In the genomic region with DNA sequence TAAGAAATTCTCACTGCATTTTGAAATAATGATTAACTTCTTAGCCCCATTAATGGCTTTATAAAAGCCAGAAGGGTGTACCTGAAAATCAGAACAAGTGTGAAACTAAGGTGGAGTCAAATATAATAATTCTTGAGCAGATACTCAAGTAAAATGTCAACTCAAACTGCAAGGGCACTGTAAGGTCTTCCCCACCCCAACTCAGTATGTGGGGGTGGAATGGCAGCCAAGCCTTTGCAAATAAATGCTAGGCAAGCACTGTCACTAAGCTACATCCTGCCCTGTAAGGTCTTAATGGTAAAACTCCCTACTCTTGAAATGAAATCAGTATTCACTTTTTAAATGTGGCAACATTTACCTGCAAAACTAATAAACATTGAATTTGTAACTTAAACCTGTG, we compare ENCODE assay signal across 14 mouse cellular contexts. TPM values are rescaled to one million over a fixed set of nuclear protein-coding genes. Genes with fewer than 3 reads are reported as not detected.
DNase-seq lines count a peak whose midpoint lies in the region; ATAC-seq and TF ChIP-seq lines count a peak whose summit lies in the region.
"Had no signal": no experiment of that assay in that cellular context is flagged by ENCODE, and none has a peak within 500 bp of the region (broad histone marks: within the 10 kb centered on the region; RNA-seq: fewer than 3 reads in every experiment).

No protein-coding gene starts in this region.

- 0 out of 2 replicates have a peak overlapping the region, but pooled peaks have one; percentile 21 for H3K4me2 ChIP-seq in hindbrain, postnatal 0 days (ENCODE audit: low read depth, low read length)
- H3K4me2 ChIP-seq in hindbrain, embryonic 11.5 days (replicated peaks; ENCODE audit: low read depth, low read length) = no peak overlapping the region
- H3K4me2 ChIP-seq in midbrain, postnatal 0 days (ENCODE audit: low read depth, low read length, poor library complexity, severe bottlenecking) = no peak overlapping the region
- peak overlapping the region; percentile 10 for H3K4me2 ChIP-seq in embryonic facial prominence, embryonic 14.5 days (ENCODE audit: low read depth, low read length)
- H3K4me2 ChIP-seq in limb, embryonic 13.5 days (replicated peaks) = peak overlapping the region; percentile 41

- peaks cover 9% of the 10 kb centered on the region; the same call in 1 of the 2 replicates for H3K4me1 ChIP-seq in hindbrain, postnatal 0 days (ENCODE audit: insufficient read depth, low read length)
- no peaks in the 10 kb centered on the region for H3K4me1 ChIP-seq in hindbrain, embryonic 11.5 days (replicated peaks; ENCODE audit: control insufficient read depth, insufficient read depth, low read length)
- H3K4me1 ChIP-seq in midbrain, embryonic 10.5 days = peaks cover 30% of the 10 kb centered on the region
- H3K4me1 ChIP-seq in midbrain, postnatal 0 days (ENCODE audit: insufficient read depth, low read length) = 0 out of 2 replicates have a peak, but pooled peaks cover 4% of the 10 kb centered on the region
- H3K4me1 ChIP-seq in embryonic facial prominence, embryonic 14.5 days (ENCODE audit: control insufficient read depth, insufficient read depth, low read length) = peaks cover 21% of the 10 kb centered on the region
- peaks cover 27% of the 10 kb centered on the region for H3K4me1 ChIP-seq in limb, embryonic 13.5 days

- no peak overlapping the region for H3K4me3 ChIP-seq in hindbrain, postnatal 0 days (ENCODE audit: low read length)
- H3K4me3 ChIP-seq in hindbrain, embryonic 11.5 days (ENCODE audit: low read depth, low read length) = no peak overlapping the region
- H3K4me3 ChIP-seq in midbrain, embryonic 10.5 days = 0 out of 2 replicates have a peak overlapping the region, but pooled peaks have one; percentile 87
- no peak overlapping the region for H3K4me3 ChIP-seq in midbrain, postnatal 0 days (ENCODE audit: low read depth, low read length)
- no peak overlapping the region for H3K4me3 ChIP-seq in embryonic facial prominence, embryonic 14.5 days (ENCODE audit: low read depth, low read length)
- H3K4me3 ChIP-seq in limb, embryonic 13.5 days = no peak overlapping the region

- H3K27me3 ChIP-seq in hindbrain, postnatal 0 days (ENCODE audit: insufficient read depth, low read length) = no peaks in the 10 kb centered on the region
- H3K27me3 ChIP-seq in hindbrain, embryonic 11.5 days (ENCODE audit: control insufficient read depth, insufficient read depth, low read length) = no peaks in the 10 kb centered on the region
- H3K27me3 ChIP-seq in midbrain, embryonic 10.5 days (ENCODE audit: low read depth, poor library complexity, severe bottlenecking) = no peaks in the 10 kb centered on the region
- H3K27me3 ChIP-seq in midbrain, postnatal 0 days (ENCODE audit: insufficient read depth, low read length) = no peaks in the 10 kb centered on the region
- no peaks in the 10 kb centered on the region for H3K27me3 ChIP-seq in embryonic facial prominence, embryonic 14.5 days (replicated peaks; ENCODE audit: control insufficient read depth, insufficient read depth, low read length)
- no peaks in the 10 kb centered on the region for H3K27me3 ChIP-seq in limb, embryonic 13.5 days

- H3K27ac ChIP-seq in hindbrain, postnatal 0 days = no peak overlapping the region
- no peak overlapping the region for H3K27ac ChIP-seq in hindbrain, embryonic 11.5 days (ENCODE audit: low read depth, low read length)
- no peak overlapping the region for H3K27ac ChIP-seq in midbrain, embryonic 10.5 days (replicated peaks)
- no peak overlapping the region for H3K27ac ChIP-seq in midbrain, postnatal 0 days (ENCODE audit: low read depth, low read length)
- H3K27ac ChIP-seq in embryonic facial prominence, embryonic 14.5 days (replicated peaks; ENCODE audit: low read depth, low read length) = no peak overlapping the region
- H3K27ac ChIP-seq in limb, embryonic 13.5 days = no peak overlapping the region

- H3K9ac ChIP-seq in hindbrain, postnatal 0 days (replicated peaks; ENCODE audit: low read length) = no peak overlapping the region
- no peak overlapping the region for H3K9ac ChIP-seq in hindbrain, embryonic 11.5 days (ENCODE audit: low read depth, low read length)
- H3K9ac ChIP-seq in midbrain, postnatal 0 days (replicated peaks; ENCODE audit: low read length, poor library complexity, severe bottlenecking) = no peak overlapping the region
- no peak overlapping the region for H3K9ac ChIP-seq in embryonic facial prominence, embryonic 14.5 days (ENCODE audit: low read depth, low read length)
- no peak overlapping the region for H3K9ac ChIP-seq in limb, embryonic 13.5 days

- H3K9me3 ChIP-seq in hindbrain, postnatal 0 days (ENCODE audit: low read length) = no peaks in the 10 kb centered on the region
- no peaks in the 10 kb centered on the region for H3K9me3 ChIP-seq in hindbrain, embryonic 11.5 days (ENCODE audit: control insufficient read depth, low read length)
- H3K9me3 ChIP-seq in midbrain, embryonic 10.5 days (replicated peaks) = no peaks in the 10 kb centered on the region
- no peaks in the 10 kb centered on the region for H3K9me3 ChIP-seq in midbrain, postnatal 0 days (ENCODE audit: low read length)
- no peaks in the 10 kb centered on the region for H3K9me3 ChIP-seq in embryonic facial prominence, embryonic 14.5 days (ENCODE audit: control insufficient read depth, low read length)
- H3K9me3 ChIP-seq in limb, embryonic 13.5 days = no peaks in the 10 kb centered on the region

- no peak for ATAC-seq in hindbrain, postnatal 0 days
- no peak for ATAC-seq in hindbrain, embryonic 11.5 days (ENCODE audit: low FRiP score)
- ATAC-seq in midbrain, postnatal 0 days (ENCODE audit: low FRiP score) = no peak
- no peak for ATAC-seq in embryonic facial prominence, embryonic 14.5 days (ENCODE audit: low read depth)
- ATAC-seq in limb, embryonic 13.5 days (ENCODE audit: low FRiP score, low read depth) = no peak

- no peak for DNase-seq in hindbrain, postnatal 0 days (ENCODE audit: low spot score)
- no peak for DNase-seq in hindbrain, embryonic 11.5 days (ENCODE audit: low spot score)
- DNase-seq in midbrain, embryonic 10.5 days (ENCODE audit: low spot score) = no peak
- DNase-seq in midbrain, postnatal 0 days (ENCODE audit: low spot score) = no peak
- no peak for DNase-seq in embryonic facial prominence, embryonic 14.5 days (ENCODE audit: low spot score)
- no peak for DNase-seq in cerebellum, postnatal 10 days
- DNase-seq: retina, postnatal 1 day; thymus, postnatal 14 days had no signal

- TF ChIP-seq CTCF in hindbrain, postnatal 0 days (IDR thresholded peaks at IDR 0.05; ENCODE audit: low read depth) = no peak
- TF ChIP-seq CTCF in midbrain, postnatal 0 days (IDR thresholded peaks at IDR 0.05) = no peak

- peaks cover 3% of the 10 kb centered on the region; the same call in 1 of the 2 replicates for H3K36me3 ChIP-seq in hindbrain, postnatal 0 days (ENCODE audit: insufficient read depth, low read length)
- H3K36me3 ChIP-seq in hindbrain, embryonic 11.5 days (ENCODE audit: control insufficient read depth, insufficient read depth, low read length) = peaks cover 2% of the 10 kb centered on the region
- H3K36me3 ChIP-seq in midbrain, embryonic 10.5 days = peaks cover 24% of the 10 kb centered on the region
- H3K36me3 ChIP-seq in midbrain, postnatal 0 days (ENCODE audit: insufficient read depth, low read length) = no peaks in the 10 kb centered on the region
- peaks cover 24% of the 10 kb centered on the region for H3K36me3 ChIP-seq in embryonic facial prominence, embryonic 14.5 days (ENCODE audit: control insufficient read depth, insufficient read depth, low read length)
- peaks cover 11% of the 10 kb centered on the region for H3K36me3 ChIP-seq in limb, embryonic 13.5 days

RNA-seq across cellular contexts. Expression of gene Sp3, which starts 4.2 kb away (rescaled TPM):
- total RNA-seq in hindbrain, postnatal 0 days (2014; rRNA removed) = 62.1 and 91.4 TPM in 2 replicates
- 24.6 and 25.5 TPM in 2 replicates for polyA plus RNA-seq in hindbrain, postnatal 0 days (2015; fragmentation: Nextera tagmentation; extraction: Ambion mirVana)
- polyA plus RNA-seq in hindbrain, embryonic 11.5 days (2014; fragmentation: Nextera tagmentation; extraction: Ambion mirVana) = 66.3 and 67.1 TPM in 2 replicates
- polyA plus RNA-seq in midbrain, embryonic 10.5 days (2016; fragmentation: Nextera tagmentation; extraction: Ambion mirVana) = 43.2 and 50.7 TPM in 2 replicates
- 73.3 and 80.5 TPM in 2 replicates for total RNA-seq in midbrain, postnatal 0 days (2014; rRNA removed)
- 20.1 and 23.4 TPM in 2 replicates for polyA plus RNA-seq in midbrain, postnatal 0 days (2015; fragmentation: Nextera tagmentation; extraction: Ambion mirVana)
- 68.8 and 69.2 TPM in 2 replicates for polyA plus RNA-seq in embryonic facial prominence, embryonic 14.5 days (2014; fragmentation: Nextera tagmentation; extraction: Ambion mirVana)
- 64.1 and 65.4 TPM in 2 replicates for polyA plus RNA-seq in limb, embryonic 13.5 days (2015; fragmentation: Nextera tagmentation; extraction: Ambion mirVana)

RNA-seq across cellular contexts. Expression of gene Gm11084, which starts 10.5 kb away (rescaled TPM):
- not detected in 2 replicates for total RNA-seq in hindbrain, postnatal 0 days (2014; rRNA removed)
- polyA plus RNA-seq in hindbrain, postnatal 0 days (2015; fragmentation: Nextera tagmentation; extraction: Ambion mirVana) = not detected in 2 replicates
- polyA plus RNA-seq in hindbrain, embryonic 11.5 days (2014; fragmentation: Nextera tagmentation; extraction: Ambion mirVana) = not detected in 2 replicates
- polyA plus RNA-seq in midbrain, embryonic 10.5 days (2016; fragmentation: Nextera tagmentation; extraction: Ambion mirVana) = not detected in 2 replicates
- total RNA-seq in midbrain, postnatal 0 days (2014; rRNA removed) = not detected in 2 replicates
- polyA plus RNA-seq in midbrain, postnatal 0 days (2015; fragmentation: Nextera tagmentation; extraction: Ambion mirVana) = not detected in 2 replicates
- polyA plus RNA-seq in embryonic facial prominence, embryonic 14.5 days (2014; fragmentation: Nextera tagmentation; extraction: Ambion mirVana) = not detected in 2 replicates
- polyA plus RNA-seq in limb, embryonic 13.5 days (2015; fragmentation: Nextera tagmentation; extraction: Ambion mirVana) = not detected in 2 replicates
- total RNA-seq: gastrocnemius, adult 18-20 months; hematopoietic stem cell, adult 5-6 weeks; left cerebral cortex, postnatal 25 days; MEL had no signal
- polyA plus RNA-seq: large intestine, adult 2 months had no signal

Comparison
In these comparisons a context has a peak if more than half of its experiments do, and no peak if none do; other contexts are left out.
1. H3K4me2 ChIP-seq: peak in hindbrain, postnatal 0 days (single experiment), embryonic facial prominence, embryonic 14.5 days (single experiment) and limb, embryonic 13.5 days (single experiment); none in hindbrain, embryonic 11.5 days (single experiment) and midbrain, postnatal 0 days (single experiment).